Mouse (Mus musculus) lung, adult 2 months (tissue): Measurements from ENCODE around the gene Trib2.

Experiments
- CTCF ChIP-seq: fragments of 200-500 bp; IDR thresholded peaks from 2 replicates; pipeline ENCODE4 v1.5.1; 2011; ENCODE audit warnings: mild to moderate bottlenecking, low read length, control low read depth; ENCODE audit not compliant: insufficient read depth
- POLR2A ChIP-seq: fragments of 200-500 bp; IDR thresholded peaks from 2 replicates; pipeline ENCODE4 v1.6.1; 2011; ENCODE audit warnings: low read depth, mild to moderate bottlenecking, control low read depth, low read length, borderline replicate concordance; ENCODE audit errors: extremely low read depth

GRCm38 (mm10) chr12:15800196-15800913 is 16.4 kb downstream of the Trib2 start:
- TF ChIP-seq CTCF (no peak), POLR2A (no peak)
